Mouse (Mus musculus): Measurements from ENCODE around the gene Kctd17.

DNA sequence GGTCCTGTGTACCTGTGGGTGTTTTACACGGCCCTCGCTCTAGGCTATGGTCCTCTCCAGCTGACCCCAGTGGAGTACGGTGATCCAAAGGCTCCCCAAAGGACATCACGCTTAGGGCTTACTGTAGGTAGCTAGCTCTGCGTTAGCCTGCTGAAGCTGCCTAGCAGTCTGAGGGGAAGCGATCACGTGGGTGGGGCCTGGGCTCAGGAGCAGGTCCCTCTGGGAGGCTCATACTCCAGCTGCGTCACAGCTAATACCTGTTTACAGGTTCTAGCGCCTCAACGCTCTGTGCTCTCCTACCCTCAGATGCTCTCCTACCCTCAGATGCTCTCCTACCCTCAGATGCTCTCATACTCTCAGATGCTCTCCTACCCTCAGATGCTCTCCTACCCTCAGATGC is 2.5 kb downstream of the Kctd17 start:
- no peak for TF ChIP-seq CTCF (IDR thresholded peaks at IDR 0.05; ENCODE audit: low read depth, low read length)
- TF ChIP-seq POLR2A (IDR thresholded peaks at IDR 0.05; ENCODE audit: borderline replicate concordance, low read depth, low read length): no peak
